Mouse (Mus musculus) G1E (cell line): ENCODE measurements around the gene Coq8b.

Experiments
- CTCF ChIP-seq: IDR thresholded peaks from 2 replicates; pipeline ENCODE4 v1.5.1; 2012; ENCODE audit warnings: low read depth, low read length, inconsistent platforms, mixed read lengths
- GATA1 ChIP-seq: IDR thresholded peaks from 2 replicates; pipeline ENCODE4 v1.6.1; 2012; ENCODE audit warnings: borderline replicate concordance, low read length, inconsistent platforms, mixed read lengths
- GATA2 ChIP-seq: IDR thresholded peaks from 2 replicates; pipeline ENCODE4 v1.6.1; 2012; ENCODE audit warnings: low read depth, low read length, inconsistent platforms, borderline replicate concordance
- POLR2AphosphoS5 ChIP-seq: IDR thresholded peaks from 2 replicates; pipeline ENCODE4 v1.6.1; 2012; ENCODE audit warnings: low read depth, low read length, inconsistent platforms; ENCODE audit not compliant: insufficient replicate concordance

DNA sequence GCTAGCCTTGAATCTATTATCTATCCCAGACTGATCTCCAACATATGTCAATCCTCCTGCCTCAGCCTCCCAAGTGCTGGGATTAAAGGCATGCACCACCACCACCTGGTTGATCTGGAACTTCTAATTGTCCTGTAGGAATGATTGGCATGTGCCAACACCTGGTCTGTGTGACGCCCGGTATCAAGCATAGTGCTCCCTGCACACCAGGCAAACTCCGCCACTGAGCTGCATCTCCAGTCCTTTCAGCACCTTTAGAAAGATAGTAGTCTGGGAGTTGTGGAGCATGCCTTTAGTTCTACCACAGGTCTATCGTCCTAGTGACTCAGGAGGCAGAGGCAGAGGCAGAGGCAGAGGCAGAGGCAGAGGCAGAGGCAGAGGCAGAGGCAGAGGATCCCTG lies 67.5 kb downstream of the Coq8b start:
- no peak for TF ChIP-seq CTCF
- no peak for TF ChIP-seq GATA1
- TF ChIP-seq GATA2, result no peak
- TF ChIP-seq POLR2AphosphoS5, result no peak
